Mouse (Mus musculus) adipocyte (in vitro differentiated cells): ENCODE data around the gene Olfr694.
"Not testable (repeated sequence)": the region's sequence is repeated elsewhere in the genome, so short reads cannot be mapped to it uniquely, and the experiment has no call there.

Source experiments
- DNase-seq: peaks from one replicate; pipeline ENCODE4 v3.0.0-alpha.2; 2016; ENCODE audit warnings: low spot score

Gene Olfr694

DNA sequence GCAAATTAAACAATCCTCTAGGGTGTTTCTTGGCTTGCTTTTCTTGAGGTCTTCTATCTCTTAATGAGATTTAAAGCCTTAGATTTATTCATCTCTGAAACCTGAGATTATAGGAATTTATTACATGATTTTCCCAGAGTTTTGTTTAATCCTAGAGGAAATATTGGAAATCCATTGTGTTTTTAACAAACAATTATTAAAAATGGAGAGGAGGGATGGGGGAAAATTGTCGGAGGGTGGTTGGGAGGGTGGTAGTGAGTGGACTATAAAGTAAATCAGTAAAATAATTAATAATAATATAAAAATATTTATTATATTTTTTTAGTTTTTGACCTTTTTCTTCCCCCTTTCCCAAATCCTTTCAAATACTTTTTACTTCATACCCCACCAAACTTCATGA is at the start of gene Olfr694:
Gene Olfr694, minus strand, starts transcription at position 101 of the 400 bp plus-strand sequence.
- no peak for DNase-seq

- no peak for DNase-seq
Observed at GRCm38 (mm10) chr7:106737028-106737427, 45.4 kb upstream of the Olfr694 start.

GRCm38 (mm10) chr7:106733717-106734116 is 42.1 kb upstream of the Olfr694 start:
- no peak for DNase-seq

DNA sequence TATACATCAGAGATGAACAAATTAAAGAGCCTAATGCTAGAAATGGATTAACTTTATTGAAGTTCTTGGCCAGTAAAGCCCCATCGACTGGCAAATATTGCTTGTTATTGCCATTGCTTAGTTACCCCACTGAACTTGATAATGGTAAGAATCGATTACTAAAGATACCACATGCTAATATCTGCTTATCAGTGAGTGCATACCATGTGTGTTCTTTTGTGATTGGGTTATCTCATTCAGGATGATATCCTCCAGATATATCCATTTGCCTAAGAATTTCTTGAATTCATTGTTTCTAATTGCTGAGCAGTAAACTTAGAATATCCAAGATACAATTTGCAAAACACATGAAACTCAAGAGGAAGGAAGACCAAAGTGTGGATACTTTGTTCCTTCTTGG is 34.0 kb upstream of the Olfr694 start:
- DNase-seq, result not testable (repeated sequence)

- no peak for DNase-seq
Observed at GRCm38 (mm10) chr7:106716296-106716695, 24.7 kb upstream of the Olfr694 start, which contains the start of gene Olfr695. Gene Olfr695, minus strand, starts transcription at chr7:106716396.

GRCm38 (mm10) chr7:106711463-106711862 is 19.8 kb upstream of the Olfr694 start:
- DNase-seq, result no peak

DNA sequence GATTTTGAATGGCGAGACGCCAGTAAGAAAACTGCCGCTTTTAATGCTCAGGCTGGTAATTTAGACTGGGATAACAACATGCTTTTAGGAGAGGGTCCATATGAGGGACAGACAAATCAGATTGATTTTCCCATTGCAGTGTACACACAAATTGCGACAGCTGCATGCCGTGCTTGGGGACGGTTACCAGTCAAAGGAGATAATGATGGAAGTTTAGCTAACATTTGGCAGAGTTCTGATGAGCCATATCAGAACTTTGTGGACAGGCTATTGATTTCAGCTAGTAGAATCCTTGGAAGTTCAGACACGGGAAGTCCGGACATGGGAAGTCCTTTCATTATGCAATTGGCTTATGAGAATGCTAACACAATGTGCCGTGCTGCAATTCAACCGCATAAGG is 16.1 kb upstream of the Olfr694 start:
- not testable (repeated sequence) for DNase-seq

DNA sequence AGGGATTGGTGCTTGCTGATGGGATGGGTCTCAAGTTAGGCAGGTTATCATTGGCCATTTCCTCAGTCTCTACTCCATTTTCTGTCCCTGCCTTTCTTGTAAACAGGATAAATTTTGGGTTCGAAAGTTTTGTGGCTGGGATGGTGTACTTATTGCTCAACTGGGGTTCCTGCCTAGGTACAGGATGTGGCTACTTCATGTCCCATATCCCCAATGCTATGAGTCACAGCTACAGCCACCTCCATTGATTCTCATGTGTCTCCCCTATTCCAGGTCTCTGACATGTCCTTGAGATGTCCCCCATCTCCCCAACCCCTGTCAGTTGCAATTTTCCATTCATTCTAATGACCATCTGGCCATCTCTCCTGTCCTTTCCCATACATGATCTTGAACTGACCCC is 5.3 kb upstream of the Olfr694 start:
- DNase-seq, result no peak

- DNase-seq, result no peak
Observed at GRCm38 (mm10) chr7:106692976-106693375, 1.4 kb upstream of the Olfr694 start.

GRCm38 (mm10) chr7:106685382-106685781 is 6.2 kb downstream of the Olfr694 start:
- DNase-seq, result no peak

DNA sequence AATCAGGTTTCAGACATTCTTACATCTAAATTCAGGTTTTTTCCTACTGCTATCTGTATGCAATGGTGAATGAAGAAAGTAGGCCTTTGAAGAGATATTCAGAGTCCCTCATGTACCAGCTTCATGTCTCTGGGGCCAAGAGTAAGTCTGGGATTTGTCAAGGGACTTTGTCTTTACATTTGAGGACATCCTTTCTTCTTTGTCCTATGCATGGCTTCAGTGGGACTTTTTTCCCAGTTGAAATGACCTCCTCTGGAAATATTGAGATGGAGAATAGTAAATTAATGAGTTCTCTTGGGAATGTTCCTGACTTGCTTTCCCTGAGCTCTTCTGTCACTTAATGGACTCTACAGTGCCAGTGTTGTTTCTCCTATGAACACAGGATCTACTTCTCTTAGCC is 11.1 kb downstream of the Olfr694 start, which contains the start of gene Olfr693:
Gene Olfr693, minus strand, starts transcription at position 101 of the 400 bp plus-strand sequence.
- DNase-seq, result no peak

GRCm38 (mm10) chr7:106652344-106652652 is 39.3 kb downstream of the Olfr694 start:
- no peak for DNase-seq

- DNase-seq, result no peak
Observed at GRCm38 (mm10) chr7:106651555-106652343, 39.9 kb downstream of the Olfr694 start.

DNA sequence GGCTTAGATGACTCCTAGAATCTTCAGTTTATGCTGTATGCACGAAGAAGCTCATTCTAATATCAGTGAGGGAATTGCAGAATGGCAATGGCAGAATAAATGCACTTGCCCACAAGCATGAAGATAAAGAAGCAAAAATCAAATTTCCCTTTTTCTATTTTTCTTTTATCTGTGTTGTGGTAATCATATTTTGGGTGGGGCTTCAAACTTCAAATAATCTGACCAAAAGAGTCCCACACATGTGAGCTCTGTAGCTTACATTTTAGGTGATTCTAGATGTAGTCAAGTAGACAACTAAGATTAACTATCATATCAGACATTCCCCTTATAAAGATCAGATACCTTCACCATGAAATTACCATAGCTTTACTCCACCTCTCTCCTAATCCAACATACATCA is 41.8 kb downstream of the Olfr694 start:
- no peak for DNase-seq

- DNase-seq, result no peak
Observed at GRCm38 (mm10) chr7:106645261-106645660, 46.4 kb downstream of the Olfr694 start.

GRCm38 (mm10) chr7:106644222-106644870 is 47.3 kb downstream of the Olfr694 start:
- DNase-seq, result no peak

DNA sequence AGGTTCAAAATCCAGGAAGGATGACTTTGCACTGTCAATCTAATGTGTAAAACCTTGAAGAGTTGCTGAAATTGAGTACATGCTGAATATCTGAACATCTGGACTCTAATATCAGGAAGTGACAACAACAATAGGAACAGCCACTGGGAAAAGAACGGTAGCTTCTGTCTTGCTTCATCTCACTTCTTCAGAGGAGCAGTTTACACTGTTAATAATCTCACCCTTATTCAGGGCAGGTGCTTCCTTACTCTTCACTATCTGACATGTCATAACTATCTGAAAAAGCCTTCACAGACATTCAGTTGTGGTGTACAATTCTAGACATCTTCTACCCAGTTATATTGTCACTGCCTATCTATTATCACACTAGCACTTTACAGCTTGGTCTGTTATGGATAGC is 50.8 kb downstream of the Olfr694 start:
- no peak for DNase-seq

DNA sequence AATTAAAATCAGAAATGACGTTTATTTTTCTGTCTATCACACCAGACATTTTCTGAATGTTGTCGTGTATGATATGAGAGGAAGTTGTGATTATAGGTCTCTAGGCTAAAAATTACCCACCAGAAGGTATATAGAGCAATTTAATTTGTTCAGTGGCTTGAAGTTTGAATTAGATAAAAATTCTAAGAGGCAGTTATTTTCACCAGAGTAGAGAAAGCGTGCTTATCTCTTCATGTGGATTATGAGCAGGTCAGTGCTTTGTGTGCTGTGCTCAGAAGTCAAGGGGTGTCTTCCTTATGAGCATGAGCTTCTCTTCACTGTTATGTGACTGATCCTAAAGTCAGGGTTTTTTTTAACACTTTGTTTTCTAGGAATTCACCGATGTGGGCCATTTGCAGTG is 56.1 kb downstream of the Olfr694 start:
- DNase-seq, result no peak
